Mouse (Mus musculus) erythroblast, embryonic 14.5 days (primary cell): ENCODE measurements at regions not wholly inside any gene's neighbourhood (a gene's known extent, or its start where the extent isn't known, plus 50 kb on each side); places are given as distances from the start of the nearest gene placed in this dataset.

Source experiments
- GATA1 ChIP-seq: IDR thresholded peaks from 2 replicates; pipeline ENCODE4 v1.6.1; 2012; ENCODE audit warnings: low read length, inconsistent platforms, mixed read lengths
- TAL1 ChIP-seq: IDR thresholded peaks from 3 replicates; pipeline ENCODE4 v1.6.1; 2012; ENCODE audit warnings: low read length, inconsistent platforms, mixed read lengths

- TF ChIP-seq TAL1 (no peak), GATA1 (no peak)
These were observed 181.1 kb downstream of the Fgf10 start for GRCm38 (mm10) chr13:118850708-118851107.
